Mouse (Mus musculus) large intestine, adult 2 months (tissue): Measurements from ENCODE around the gene Fgfr2. TPM values are rescaled to one million over a fixed set of nuclear protein-coding genes. Genes with fewer than 3 reads are reported as not detected.
"Not testable (repeated sequence)": the region's sequence is repeated elsewhere in the genome, so short reads cannot be mapped to it uniquely, and the experiment has no call there.

ENCODE experiments used
- DNase-seq: peaks from one replicate; pipeline ENCODE4 v3.0.0-alpha.2; 2012; ENCODE audit warnings: low read depth, low spot score
- WGBS: fragments of 180-500 bp; shearing (Covaris S2); methylation state at CpG from one replicate; pipeline ENCODE4 v1.1.7; 2018; 5-methylcytosine and 5-hydroxymethylcytosine counted together
- polyA plus RNA-seq: library from polyadenylated mRNA; depleted of rRNA; stranded (reverse); fragments of >200 nt; gene quantifications from 2 replicates; pipeline ENCODE4 v1.2.3, GENCODE M21; 2012

Fgfr2 gene
- polyA plus RNA-seq, 1 experiment = 35.0 TPM

- no peak for DNase-seq
- WGBS = 22% methylated on average over 3 of the region's 3 CpGs
These were observed 2577.3 kb downstream of the Fgfr2 start for GRCm38 (mm10) chr7:130545893-130546292.

- 72% methylated on average over 5 of the region's 5 CpGs for WGBS
- DNase-seq = no peak
These were observed 2577.7 kb downstream of the Fgfr2 start for GRCm38 (mm10) chr7:130545401-130545800.

GRCm38 (mm10) chr7:130543181-130543580, 2580.0 kb downstream of the Fgfr2 start:
- no peak for DNase-seq
- WGBS = 86% methylated on average over 4 of the region's 4 CpGs

GRCm38 (mm10) chr7:130540176-130540575, 2583.0 kb downstream of the Fgfr2 start:
- 89% methylated on average over 7 of the region's 7 CpGs for WGBS
- no peak for DNase-seq

GRCm38 (mm10) chr7:130537068-130537467, 2586.1 kb downstream of the Fgfr2 start:
- WGBS = 69% methylated on average over 4 of the region's 4 CpGs
- no peak for DNase-seq

GRCm38 (mm10) chr7:130535174-130535573, 2588.0 kb downstream of the Fgfr2 start:
- WGBS = 68% methylated on average over 4 of the region's 4 CpGs
- no peak for DNase-seq

- DNase-seq = peak; percentile 81
- WGBS = 38% methylated on average over 25 of the region's 25 CpGs
These were observed 2589.6 kb downstream of the Fgfr2 start for GRCm38 (mm10) chr7:130533316-130534260.

GRCm38 (mm10) chr7:130531138-130531537, 2592.0 kb downstream of the Fgfr2 start:
- 93% methylated on average over 15 of the region's 15 CpGs for WGBS
- not testable (repeated sequence) for DNase-seq

- 20% methylated on average over 9 of the region's 9 CpGs for WGBS
- DNase-seq = no peak
These were observed 2595.8 kb downstream of the Fgfr2 start for GRCm38 (mm10) chr7:130527306-130527705.

GRCm38 (mm10) chr7:130523451-130523850, 2599.7 kb downstream of the Fgfr2 start:
- 72% methylated on average over 8 of the region's 8 CpGs for WGBS
- no peak for DNase-seq

- DNase-seq = no peak
- WGBS = 83% methylated on average over 14 of the region's 14 CpGs
These were observed 2602.2 kb downstream of the Fgfr2 start for GRCm38 (mm10) chr7:130520812-130521422.

GRCm38 (mm10) chr7:130520049-130520425, 2603.1 kb downstream of the Fgfr2 start, which contains the start of gene Ate1:
Ate1 (minus strand) TSS chr7:130520369.
- WGBS = 12% methylated on average over 20 of the region's 20 CpGs
- no peak for DNase-seq

GRCm38 (mm10) chr7:130519096-130520048, 2603.8 kb downstream of the Fgfr2 start:
- DNase-seq = peak; percentile 79
- WGBS = under 1% methylated on average over 90 of the region's 90 CpGs

- DNase-seq = no peak
These were observed 2604.7 kb downstream of the Fgfr2 start for GRCm38 (mm10) chr7:130518213-130519095.

GRCm38 (mm10) chr7:130510243-130510642, 2612.9 kb downstream of the Fgfr2 start:
- WGBS = 91% methylated on average over 5 of the region's 5 CpGs
- no peak for DNase-seq

More at GRCm38 (mm10) chr7:130518213-130519095, 2604.7 kb downstream of the Fgfr2 start:
- 5% methylated on average over 26 of the region's 26 CpGs for WGBS

- no peak for DNase-seq
- 88% methylated on average over 5 of the region's 5 CpGs for WGBS
These were observed 2620.1 kb downstream of the Fgfr2 start for GRCm38 (mm10) chr7:130503006-130503405.

GRCm38 (mm10) chr7:130501499-130501898, 2621.7 kb downstream of the Fgfr2 start:
- 51% methylated on average over 1 of the region's 1 CpGs for WGBS
- no peak for DNase-seq

- WGBS = 91% methylated on average over 3 of the region's 3 CpGs
- DNase-seq = no peak
These were observed 2629.8 kb downstream of the Fgfr2 start for GRCm38 (mm10) chr7:130493346-130493745.

GRCm38 (mm10) chr7:130492026-130492425, 2631.1 kb downstream of the Fgfr2 start:
- no peak for DNase-seq
